Mouse (Mus musculus): ENCODE results near the gene Pip4k2a.

GRCm38 (mm10) chr2:18915372-18916041 lies 82.4 kb downstream of the Pip4k2a start:
- TF ChIP-seq POLR2A (IDR thresholded peaks at IDR 0.05; ENCODE audit: insufficient read length, low read depth) (no peak), TCF12 (IDR thresholded peaks at IDR 0.05; ENCODE audit: insufficient read depth, poor library complexity, severe bottlenecking) (no peak), E2F4 (IDR thresholded peaks at IDR 0.05; ENCODE audit: insufficient read depth) (no peak), REST (IDR thresholded peaks at IDR 0.05; ENCODE audit: insufficient read depth, insufficient read length) (no peak), CEBPB (IDR thresholded peaks at IDR 0.05; ENCODE audit: insufficient read depth, poor library complexity, severe bottlenecking) (no peak), MYOG (IDR thresholded peaks at IDR 0.05; ENCODE audit: control insufficient read depth in 1 of 3, insufficient read depth in 1 of 3, insufficient read length in 2 of 3, low read depth in 2 of 3) (no peak), POLR2AphosphoS2 (IDR thresholded peaks at IDR 0.05; ENCODE audit: insufficient read length, low read depth) (no peak), USF1 (IDR thresholded peaks at IDR 0.05; ENCODE audit: low read depth) (no peak), MAX (IDR thresholded peaks at IDR 0.05; ENCODE audit: low read depth) (no peak)

All from myocyte (in vitro differentiated cells).